Mouse (Mus musculus) ovary, postnatal 10 days (tissue): Measurements from ENCODE around the gene Ccdc15.

Experiments
- DNase-seq: peaks from one replicate; pipeline ENCODE4 v3.0.0; 2022; ENCODE audit warnings: low spot score

Gene Ccdc15

DNA sequence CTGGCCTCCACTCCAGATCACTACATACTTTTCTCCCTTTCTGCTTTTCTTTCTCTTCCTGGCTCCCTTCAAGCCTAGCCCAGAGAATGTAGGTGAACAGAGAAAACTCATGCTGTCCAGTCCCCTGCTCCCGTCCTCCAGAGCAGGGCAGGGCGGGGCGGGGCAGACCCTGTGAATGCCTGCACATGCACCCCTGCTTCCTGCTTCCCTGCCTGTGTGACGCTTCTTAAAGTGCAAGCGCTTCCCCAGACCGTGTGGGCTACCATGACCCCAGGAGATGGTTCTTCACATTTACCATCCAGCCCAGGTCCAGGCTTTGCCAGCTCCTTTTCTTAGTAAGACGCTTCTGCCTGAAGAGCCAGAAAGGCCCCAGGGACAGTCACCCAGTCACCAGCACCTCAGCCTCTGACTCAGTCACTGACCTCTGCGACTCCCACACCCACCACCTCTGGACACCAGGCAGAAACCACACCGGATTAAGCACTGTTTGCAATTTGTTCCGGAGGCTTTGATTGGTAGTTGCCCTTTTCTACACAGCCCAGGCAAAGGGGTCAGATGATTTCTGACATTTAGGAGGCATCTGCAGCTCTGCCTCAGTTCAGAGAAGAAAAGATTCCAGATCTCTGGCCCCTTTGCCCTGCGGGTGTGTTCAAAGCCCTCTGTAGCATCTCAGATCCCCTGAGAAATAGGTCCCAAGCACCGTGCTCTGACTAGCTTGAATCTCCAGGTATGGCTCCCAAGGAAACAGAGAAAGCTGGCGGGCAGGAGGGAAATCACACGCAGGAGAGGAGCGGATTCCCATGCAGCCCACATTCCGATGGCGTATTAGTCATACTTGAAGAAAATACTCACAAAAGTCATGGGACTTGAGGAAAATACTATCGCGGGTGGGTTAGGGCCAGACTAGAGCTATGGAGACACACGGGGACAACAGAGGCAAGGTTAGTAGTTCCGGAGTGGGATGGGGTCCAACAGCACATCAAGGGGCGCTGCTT is 115.7 kb downstream of the Ccdc15 start:
- DNase-seq = no peak

DNA sequence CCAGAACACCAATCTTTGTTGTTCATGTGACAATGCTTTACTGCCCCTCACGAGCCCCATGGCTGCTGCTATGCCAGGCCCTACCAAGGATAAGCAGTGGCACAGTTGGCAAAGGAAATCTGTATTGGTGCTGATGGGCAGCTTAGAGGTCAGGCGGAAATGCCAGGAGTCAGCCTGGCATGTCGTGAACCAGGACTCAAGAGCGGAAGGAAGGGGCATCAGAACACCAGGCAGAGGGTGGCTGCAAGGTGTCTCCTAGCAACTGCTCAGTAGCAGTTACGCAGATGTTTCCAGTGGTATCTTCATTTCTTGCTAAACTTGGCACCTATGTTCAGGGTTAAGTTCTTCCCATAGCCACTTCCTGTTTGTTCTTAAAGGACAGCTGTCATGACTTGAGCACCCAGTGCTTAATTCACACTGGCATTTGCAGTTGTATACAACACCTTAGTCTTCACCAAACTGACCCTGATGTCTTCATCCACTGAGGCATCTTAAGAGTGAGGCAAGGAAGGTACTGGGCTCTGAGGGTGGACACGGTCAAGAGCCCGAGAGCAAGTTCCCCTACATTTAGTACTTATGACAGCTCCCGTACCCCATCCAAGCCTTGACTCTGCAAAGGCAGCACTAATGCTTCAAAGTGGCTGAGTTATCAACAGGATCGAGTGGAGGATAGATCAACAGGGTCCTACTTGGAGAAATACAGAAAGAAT is 117.6 kb downstream of the Ccdc15 start:
- DNase-seq = no peak

DNA sequence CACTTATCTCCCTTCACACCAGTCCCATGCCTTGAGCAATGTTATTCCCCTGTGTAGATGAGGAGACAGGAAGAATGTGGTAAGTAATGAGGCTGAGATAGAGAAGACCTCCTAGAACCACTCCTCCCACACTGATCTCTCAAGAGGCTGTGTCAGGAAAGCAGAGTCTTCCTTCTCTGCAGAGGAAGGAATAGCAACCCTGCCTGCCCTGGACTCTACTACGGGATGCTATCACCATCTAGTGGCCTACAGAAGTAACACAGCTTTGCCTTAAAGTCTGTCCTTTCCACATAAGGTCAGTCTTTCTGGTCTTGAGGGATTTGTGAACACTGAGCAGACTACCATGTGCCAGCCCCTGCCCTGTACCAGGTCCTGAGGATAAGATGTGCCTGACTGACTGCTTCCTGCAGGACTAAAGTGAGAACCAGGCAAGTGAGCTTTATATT is 118.3 kb downstream of the Ccdc15 start:
- peak; percentile 27 for DNase-seq
